Mouse (Mus musculus): ENCODE measurements at regions not wholly inside any gene's neighbourhood (a gene's known extent, or its start where the extent isn't known, plus 50 kb on each side); places are given as distances from the start of the nearest gene placed in this dataset.

GRCm38 (mm10) chr13:60004611-60005010 is 172.6 kb downstream of the Gas1 start:
- DNase-seq, result no peak

- DNase-seq, result no peak
These were observed 175.1 kb downstream of the Gas1 start for GRCm38 (mm10) chr13:60002098-60002497.

GRCm38 (mm10) chr13:60001637-60002036 is 175.5 kb downstream of the Gas1 start:
- DNase-seq, result no peak

- DNase-seq, result no peak
These were observed 176.4 kb downstream of the Gas1 start for GRCm38 (mm10) chr13:60000618-60001347.

- no peak for DNase-seq
These were observed 174.5 kb upstream of the Tut7 start for GRCm38 (mm10) chr13:59997431-59997830.

- DNase-seq, result no peak
These were observed 173.3 kb upstream of the Tut7 start for GRCm38 (mm10) chr13:59996146-59996814.

GRCm38 (mm10) chr13:59992780-59993501 is 170.0 kb upstream of the Tut7 start:
- DNase-seq, result no peak

GRCm38 (mm10) chr13:59992346-59992745 is 169.4 kb upstream of the Tut7 start:
- DNase-seq, result no peak

- no peak for DNase-seq
These were observed 167.7 kb upstream of the Tut7 start for GRCm38 (mm10) chr13:59990402-59991280.

- no peak for DNase-seq
These were observed 165.5 kb upstream of the Tut7 start for GRCm38 (mm10) chr13:59988393-59988965.

GRCm38 (mm10) chr13:59976425-59976824 is 153.5 kb upstream of the Tut7 start:
- DNase-seq, result no peak

GRCm38 (mm10) chr13:59972093-59972427 is 149.1 kb upstream of the Tut7 start:
- DNase-seq, result no peak

GRCm38 (mm10) chr13:59971231-59972092 is 148.5 kb upstream of the Tut7 start:
- no peak for DNase-seq

- no peak for DNase-seq
These were observed 147.5 kb upstream of the Tut7 start for GRCm38 (mm10) chr13:59970430-59970829.

GRCm38 (mm10) chr13:59969484-59969883 is 146.5 kb upstream of the Tut7 start:
- DNase-seq, result no peak

- no peak for DNase-seq
These were observed 145.8 kb upstream of the Tut7 start for GRCm38 (mm10) chr13:59968584-59969240.

GRCm38 (mm10) chr13:59966535-59967255 is 143.7 kb upstream of the Tut7 start:
- DNase-seq, result no peak

GRCm38 (mm10) chr13:59964981-59965380 is 142.0 kb upstream of the Tut7 start:
- no peak for DNase-seq

GRCm38 (mm10) chr13:59962676-59963664 is 140.0 kb upstream of the Tut7 start:
- no peak for DNase-seq
